22 mouse cellular contexts compared by ENCODE assay signal in the genomic region with DNA sequence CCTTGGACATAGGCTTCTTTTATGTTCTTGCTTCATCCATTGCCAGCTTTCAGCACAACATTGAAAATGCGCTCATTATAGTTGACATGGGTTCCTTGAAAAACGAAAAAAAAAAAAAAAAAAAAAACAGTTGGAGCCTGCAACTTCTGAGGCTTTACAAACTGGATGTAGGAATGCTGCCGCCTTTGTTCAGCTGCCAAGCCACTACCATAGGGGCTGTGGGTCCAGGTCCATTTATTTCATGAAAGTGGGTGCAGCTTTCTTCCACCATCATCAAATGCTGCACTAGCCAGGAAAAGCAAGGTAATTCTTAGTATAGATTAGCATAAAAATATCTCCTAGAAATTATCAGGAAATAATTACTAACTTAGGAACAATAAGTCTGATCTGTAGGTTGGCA. TPM values are rescaled to one million over a fixed set of nuclear protein-coding genes. Genes with fewer than 3 reads are reported as not detected.
DNase-seq lines count a peak whose midpoint lies in the region; ATAC-seq and TF ChIP-seq lines count a peak whose summit lies in the region.
"Had no signal": no experiment of that assay in that cellular context is flagged by ENCODE, and none has a peak within 500 bp of the region (broad histone marks: within the 10 kb centered on the region; RNA-seq: fewer than 3 reads in every experiment).

No protein-coding gene starts in this region.

- H3K4me2 ChIP-seq in forebrain, embryonic 14.5 days (ENCODE audit: low read length) = no peak overlapping the region
- H3K4me2 ChIP-seq in limb, embryonic 11.5 days (ENCODE audit: low read depth, severe bottlenecking) = no peak overlapping the region
- H3K4me2 ChIP-seq in limb, embryonic 14.5 days (replicated peaks; ENCODE audit: low read depth, low read length, severe bottlenecking) = no peak overlapping the region
- H3K4me2 ChIP-seq: embryonic facial prominence, embryonic 12.5 days; forebrain, embryonic 12.5 days; hindbrain, embryonic 14.5 days had no signal

- no peak for TF ChIP-seq POLR2A in brain, embryonic 14.5 days (IDR thresholded peaks at IDR 0.05; ENCODE audit: borderline replicate concordance, extremely low read depth, insufficient read depth, insufficient read length, poor library complexity, severe bottlenecking)
- no peak for TF ChIP-seq POLR2A in limb, embryonic 14.5 days (IDR thresholded peaks at IDR 0.05; ENCODE audit: borderline replicate concordance, extremely low read depth, insufficient read depth, insufficient read length)

- DNase-seq in forebrain, embryonic 14.5 days (ENCODE audit: low spot score) = peak; percentile 60
- DNase-seq in forebrain, embryonic 10.5 days (ENCODE audit: extremely low spot score, low spot score) = no peak
- DNase-seq in limb, embryonic 11.5 days (ENCODE audit: low spot score) = peak; percentile 51
- DNase-seq in limb, embryonic 10.5 days (ENCODE audit: low spot score) = no peak
- peak; percentile 64 for DNase-seq in brain, embryonic 14.5 days (ENCODE audit: low read depth)
- DNase-seq in limb, embryonic 14.5 days (ENCODE audit: low spot score) = peak; percentile 78
- no peak for DNase-seq in thymus, postnatal 0 days (ENCODE audit: low spot score)
- DNase-seq: adrenal gland, adult 2 months; adrenal gland, postnatal 25 days; cerebellum, adult 11 months; cerebellum, adult 8-10 months; cerebellum, postnatal 14 days; forebrain, postnatal 0 days; gastrocnemius, postnatal 36 days; heart, adult 18-20 months; heart, postnatal 10 days had no signal

- no peak for ATAC-seq in forebrain, embryonic 14.5 days
- 0 out of 2 replicates have a peak, but pooled peaks have one; percentile 42 for ATAC-seq in limb, embryonic 11.5 days (ENCODE audit: insufficient number of reproducible peaks, low FRiP score, low TSS enrichment, low read depth)
- ATAC-seq in limb, embryonic 14.5 days (ENCODE audit: low FRiP score, low read depth) = 0 out of 2 replicates have a peak, but pooled peaks have one; percentile 36
- ATAC-seq: activated CD4-positive, CD25-positive, alpha-beta regulatory T cell, adult 4 months; forebrain, postnatal 0 days; Patski had no signal

- no peak overlapping the region for H3K9ac ChIP-seq in forebrain, embryonic 14.5 days (ENCODE audit: low read length)
- no peak overlapping the region for H3K9ac ChIP-seq in limb, embryonic 11.5 days (ENCODE audit: low read length)
- no peak overlapping the region for H3K9ac ChIP-seq in limb, embryonic 14.5 days (ENCODE audit: low read depth, low read length, severe bottlenecking)
- H3K9ac ChIP-seq: embryonic facial prominence, embryonic 12.5 days; forebrain, embryonic 12.5 days; forebrain, postnatal 0 days; hindbrain, embryonic 14.5 days had no signal

- H3K4me3 ChIP-seq in forebrain, embryonic 14.5 days (ENCODE audit: low read depth, low read length) = no peak overlapping the region
- H3K4me3 ChIP-seq in forebrain, embryonic 10.5 days = no peak overlapping the region
- no peak overlapping the region for H3K4me3 ChIP-seq in limb, embryonic 11.5 days (ENCODE audit: low read depth, low read length)
- H3K4me3 ChIP-seq in limb, embryonic 10.5 days = no peak overlapping the region
- H3K4me3 ChIP-seq in limb, embryonic 14.5 days (replicated peaks; ENCODE audit: low read length) = no peak overlapping the region
- H3K4me3 ChIP-seq: embryonic facial prominence, embryonic 12.5 days; forebrain, embryonic 12.5 days; heart, embryonic 10.5 days had no signal

- no peaks in the 10 kb centered on the region for H3K27me3 ChIP-seq in forebrain, embryonic 14.5 days (replicated peaks; ENCODE audit: control insufficient read depth, insufficient read depth, low read length)
- H3K27me3 ChIP-seq in forebrain, embryonic 10.5 days (ENCODE audit: poor library complexity, severe bottlenecking) = no peaks in the 10 kb centered on the region
- H3K27me3 ChIP-seq in limb, embryonic 11.5 days (ENCODE audit: control insufficient read depth, insufficient read depth, low read length) = peaks cover 2% of the 10 kb centered on the region
- H3K27me3 ChIP-seq in limb, embryonic 10.5 days (ENCODE audit: low read depth, poor library complexity, severe bottlenecking) = peaks cover 23% of the 10 kb centered on the region
- no peaks in the 10 kb centered on the region for H3K27me3 ChIP-seq in limb, embryonic 14.5 days (ENCODE audit: control insufficient read depth, insufficient read depth, low read length)
- H3K27me3 ChIP-seq: forebrain, embryonic 12.5 days; Patski had no signal

- H3K36me3 ChIP-seq in forebrain, embryonic 14.5 days (ENCODE audit: control insufficient read depth, insufficient read depth, low read length) = peaks cover 26% of the 10 kb centered on the region
- H3K36me3 ChIP-seq in forebrain, embryonic 10.5 days (replicated peaks) = peaks cover 32% of the 10 kb centered on the region
- peaks cover 6% of the 10 kb centered on the region for H3K36me3 ChIP-seq in limb, embryonic 11.5 days (ENCODE audit: control insufficient read depth, insufficient read depth, low read length)
- peaks cover 30% of the 10 kb centered on the region for H3K36me3 ChIP-seq in limb, embryonic 10.5 days
- H3K36me3 ChIP-seq in limb, embryonic 14.5 days (ENCODE audit: control insufficient read depth, insufficient read depth, low read length) = peaks cover 15% of the 10 kb centered on the region

- H3K4me1 ChIP-seq in forebrain, embryonic 14.5 days (ENCODE audit: control insufficient read depth, insufficient read depth, low read length) = 0 out of 2 replicates have a peak, but pooled peaks cover 4% of the 10 kb centered on the region
- no peaks in the 10 kb centered on the region for H3K4me1 ChIP-seq in forebrain, embryonic 10.5 days
- peaks cover 25% of the 10 kb centered on the region for H3K4me1 ChIP-seq in limb, embryonic 11.5 days (ENCODE audit: control insufficient read depth, insufficient read depth, low read length)
- H3K4me1 ChIP-seq in limb, embryonic 10.5 days = peaks cover 52% of the 10 kb centered on the region
- H3K4me1 ChIP-seq in limb, embryonic 14.5 days (ENCODE audit: control insufficient read depth, insufficient read depth, low read length) = peaks cover 33% of the 10 kb centered on the region
- H3K4me1 ChIP-seq: forebrain, embryonic 12.5 days had no signal

- H3K9me3 ChIP-seq in forebrain, embryonic 14.5 days (replicated peaks; ENCODE audit: control insufficient read depth, low read length) = no peaks in the 10 kb centered on the region
- H3K9me3 ChIP-seq in forebrain, embryonic 10.5 days = no peaks in the 10 kb centered on the region
- H3K9me3 ChIP-seq in limb, embryonic 11.5 days (ENCODE audit: control insufficient read depth, low read length) = no peaks in the 10 kb centered on the region
- no peaks in the 10 kb centered on the region for H3K9me3 ChIP-seq in limb, embryonic 10.5 days (replicated peaks)
- H3K9me3 ChIP-seq in limb, embryonic 14.5 days (ENCODE audit: control insufficient read depth, low read length) = no peaks in the 10 kb centered on the region
- H3K9me3 ChIP-seq: embryonic facial prominence, embryonic 12.5 days; forebrain, embryonic 12.5 days; heart, embryonic 10.5 days had no signal

- TF ChIP-seq CTCF in brain, embryonic 14.5 days (IDR thresholded peaks at IDR 0.05; ENCODE audit: borderline replicate concordance, extremely low read depth, insufficient read depth, insufficient read length) = no peak

- no peak overlapping the region for H3K27ac ChIP-seq in forebrain, embryonic 14.5 days (ENCODE audit: low read depth, low read length)
- H3K27ac ChIP-seq in forebrain, embryonic 10.5 days = no peak overlapping the region
- no peak overlapping the region for H3K27ac ChIP-seq in limb, embryonic 11.5 days (replicated peaks; ENCODE audit: low read depth, low read length)
- no peak overlapping the region for H3K27ac ChIP-seq in limb, embryonic 10.5 days
- no peak overlapping the region for H3K27ac ChIP-seq in limb, embryonic 14.5 days (replicated peaks; ENCODE audit: low read depth, low read length)
- H3K27ac ChIP-seq: embryonic facial prominence, embryonic 12.5 days; forebrain, embryonic 12.5 days; heart, embryonic 10.5 days; hindbrain, embryonic 14.5 days had no signal

- WGBS in forebrain, embryonic 14.5 days = 22% methylated on average over 3 of the region's 3 CpGs
- 77% methylated on average over 3 of the region's 3 CpGs for WGBS in forebrain, embryonic 10.5 days
- WGBS in limb, embryonic 11.5 days = 17% methylated on average over 3 of the region's 3 CpGs
- 41% methylated on average over 3 of the region's 3 CpGs for WGBS in limb, embryonic 10.5 days
- WGBS in limb, embryonic 14.5 days = 9% methylated on average over 3 of the region's 3 CpGs

RNA-seq across cellular contexts. Expression of a gene that starts 17.8 kb away (rescaled TPM):
- polyA plus RNA-seq in forebrain, embryonic 14.5 days (2014; fragmentation: Nextera tagmentation; extraction: Ambion mirVana) = 42.5 and 48.3 TPM in 2 replicates
- polyA plus RNA-seq in forebrain, embryonic 10.5 days (2016; fragmentation: Nextera tagmentation; extraction: Ambion mirVana) = 58.1 and 58.2 TPM in 2 replicates
- polyA plus RNA-seq in limb, embryonic 11.5 days (2014; fragmentation: Nextera tagmentation; extraction: Ambion mirVana) = 78.3 and 87.2 TPM in 2 replicates
- polyA plus RNA-seq in limb, embryonic 10.5 days (2016; fragmentation: Nextera tagmentation; extraction: Ambion mirVana) = 50.8 and 56.2 TPM in 2 replicates
- polyA plus RNA-seq in brain, embryonic 14.5 days (2012; rRNA removed) = 31.6 and 42.3 TPM in 2 replicates
- 35.4 and 42.1 TPM in 2 replicates for polyA plus RNA-seq in limb, embryonic 14.5 days (2012; rRNA removed)
- polyA plus RNA-seq in limb, embryonic 14.5 days (2014; fragmentation: Nextera tagmentation; extraction: Ambion mirVana) = 68.5 and 76.8 TPM in 2 replicates
- polyA plus RNA-seq in thymus, postnatal 0 days (2015; fragmentation: Nextera tagmentation; extraction: Ambion mirVana) = 42.1 and 47.1 TPM in 2 replicates

Comparison
In these comparisons a context has a peak if more than half of its experiments do, and no peak if none do; other contexts are left out.
1. DNase-seq: peak in forebrain, embryonic 14.5 days (single experiment), limb, embryonic 11.5 days (single experiment), brain, embryonic 14.5 days (single experiment) and limb, embryonic 14.5 days (single experiment); none in forebrain, embryonic 10.5 days (single experiment), limb, embryonic 10.5 days (single experiment) and thymus, postnatal 0 days (single experiment).